Mouse (Mus musculus): ENCODE results near the gene Vmn1r189.

DNA sequence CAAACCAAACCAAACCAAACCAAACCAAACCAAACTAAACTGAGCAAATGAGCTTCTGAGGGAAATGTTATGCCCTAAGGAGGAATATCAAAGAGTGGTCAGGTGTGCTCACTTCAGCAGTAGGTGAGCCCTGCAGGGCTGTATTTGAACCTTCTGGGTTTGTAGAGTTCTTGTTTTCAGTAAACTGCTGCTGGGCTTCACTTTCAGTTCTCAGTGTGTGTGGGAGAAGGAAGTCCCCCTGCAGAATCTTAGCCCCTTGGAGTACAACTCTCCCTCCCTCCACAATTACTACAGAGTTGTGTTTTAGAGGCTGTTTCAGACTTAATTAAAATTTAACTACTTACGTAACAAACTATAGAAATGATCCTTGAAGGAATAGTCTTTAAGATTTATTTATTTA is 51.9 kb downstream of the Vmn1r189 start:
- TF ChIP-seq POLR2A (IDR thresholded peaks at IDR 0.05; ENCODE audit: extremely low read depth, insufficient read depth, low read length) (no peak), CTCF (IDR thresholded peaks at IDR 0.05; ENCODE audit: extremely low read depth, insufficient read depth, low read length) (no peak)
